Mouse (Mus musculus) embryo, embryonic 11.5 days (tissue): ENCODE data around the gene Pank3.

Source experiments
- DNase-seq: peaks from one replicate; pipeline ENCODE4 v3.0.0-alpha.2; 2012; ENCODE audit warnings: low read depth, low spot score

Gene Pank3

DNA sequence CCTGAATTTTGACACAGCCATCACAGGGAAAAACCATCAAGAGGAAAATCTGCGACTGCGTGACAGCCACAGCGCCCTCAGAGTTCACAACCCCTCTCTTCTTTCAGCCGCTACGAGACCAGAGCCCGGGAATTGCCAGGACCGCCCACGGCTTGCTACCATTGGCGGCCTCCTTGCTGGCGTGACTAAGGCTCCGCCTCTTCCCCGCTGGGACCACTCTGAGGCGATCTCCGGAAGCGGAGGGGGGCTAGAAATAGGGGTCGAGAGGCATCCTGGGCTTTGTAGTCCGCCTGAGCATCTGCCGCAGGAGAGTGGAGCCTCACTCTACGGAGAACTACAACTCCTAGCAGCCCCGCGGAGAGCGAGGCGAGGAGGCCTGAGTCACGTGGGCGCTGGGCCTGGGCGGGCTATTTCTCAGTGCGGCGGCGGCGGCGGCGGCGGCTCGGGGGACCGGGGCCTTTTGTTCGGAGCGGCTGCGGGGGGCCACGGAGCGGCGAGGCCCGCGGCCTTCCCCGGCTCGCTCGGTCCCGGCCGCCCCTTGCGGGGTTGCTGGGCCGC is at the start of gene Pank3:
TSS of gene Pank3 (plus strand) at position 297 of the 558 bp plus-strand sequence.
- peak; percentile 96 for DNase-seq

- DNase-seq, result no peak
Observed at GRCm38 (mm10) chr11:35723876-35724275, 45.4 kb upstream of the Pank3 start.

DNA sequence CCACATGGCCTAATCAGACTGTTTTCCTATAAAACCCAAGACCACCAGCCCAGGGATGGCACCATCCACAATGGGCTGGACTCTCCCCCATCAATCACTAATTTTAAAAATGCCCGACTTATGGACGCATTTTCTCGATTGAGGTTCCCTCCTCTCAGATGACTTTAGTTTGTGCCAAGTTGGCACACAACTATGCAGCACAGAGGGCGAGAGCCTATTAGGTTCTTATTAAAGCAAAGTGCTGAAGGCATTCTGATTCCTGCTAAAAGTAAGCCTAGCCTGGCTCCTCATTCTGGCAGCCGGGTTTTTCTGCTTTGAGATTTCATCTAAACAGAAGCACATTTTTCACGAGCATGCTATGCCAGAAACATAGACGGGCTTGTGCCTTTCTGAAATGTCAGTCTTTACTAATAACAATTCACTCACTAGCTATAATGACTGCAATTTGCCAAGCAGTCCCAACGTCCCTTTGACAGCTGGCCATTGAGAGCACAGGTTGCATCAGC is 42.9 kb upstream of the Pank3 start:
- no peak for DNase-seq

- DNase-seq, result no peak
Observed at GRCm38 (mm10) chr11:35728200-35728599, 41.1 kb upstream of the Pank3 start.

GRCm38 (mm10) chr11:35729186-35729585 is 40.1 kb upstream of the Pank3 start:
- peak; percentile 8 for DNase-seq

GRCm38 (mm10) chr11:35732366-35732765 is 36.9 kb upstream of the Pank3 start:
- no peak for DNase-seq

- DNase-seq, result no peak
Observed at GRCm38 (mm10) chr11:35736817-35737216, 32.5 kb upstream of the Pank3 start.

- DNase-seq, result no peak
Observed at GRCm38 (mm10) chr11:35737262-35737661, 32.0 kb upstream of the Pank3 start.

DNA sequence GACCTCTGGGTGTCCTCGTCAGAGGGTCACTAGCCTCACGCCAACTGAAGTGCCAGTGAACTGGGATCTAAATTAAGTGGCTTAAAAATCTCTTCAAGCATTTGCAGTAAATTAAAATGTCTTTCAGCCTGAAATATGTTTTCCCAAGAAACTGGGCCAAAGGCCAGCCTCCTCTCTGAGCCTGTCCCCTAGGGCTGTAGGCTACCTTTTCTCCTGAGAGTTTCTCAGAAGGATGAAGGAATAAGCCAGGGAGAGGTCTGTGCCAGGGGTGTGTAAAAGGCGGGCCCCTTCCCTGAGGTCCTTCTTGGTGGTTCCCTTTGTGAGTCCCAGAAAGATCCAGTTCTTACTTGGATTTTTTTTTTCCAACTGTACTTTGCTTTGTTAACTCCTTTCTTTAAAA is 31.2 kb upstream of the Pank3 start:
- DNase-seq, result no peak

DNA sequence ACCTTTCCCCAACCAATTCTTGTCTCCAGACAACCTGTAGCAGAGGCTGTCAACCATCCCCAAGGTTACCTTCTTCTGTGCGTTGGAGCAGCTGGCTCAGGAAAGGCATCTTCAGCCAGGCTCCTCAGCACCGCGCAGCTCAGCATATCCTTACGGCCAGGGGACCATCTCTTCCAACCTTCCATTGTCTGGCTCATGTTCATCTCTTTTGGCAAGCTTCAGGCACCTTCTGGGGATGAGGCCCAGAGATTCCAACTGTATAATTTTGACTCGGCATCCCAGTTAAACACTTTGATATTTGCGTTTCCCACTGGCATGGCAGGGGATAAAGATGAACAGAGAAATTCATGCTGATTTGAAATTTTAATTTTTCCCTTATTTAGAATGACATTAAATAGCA is 25.7 kb upstream of the Pank3 start:
- no peak for DNase-seq

- no peak for DNase-seq
Observed at GRCm38 (mm10) chr11:35744571-35744970, 24.7 kb upstream of the Pank3 start.

DNA sequence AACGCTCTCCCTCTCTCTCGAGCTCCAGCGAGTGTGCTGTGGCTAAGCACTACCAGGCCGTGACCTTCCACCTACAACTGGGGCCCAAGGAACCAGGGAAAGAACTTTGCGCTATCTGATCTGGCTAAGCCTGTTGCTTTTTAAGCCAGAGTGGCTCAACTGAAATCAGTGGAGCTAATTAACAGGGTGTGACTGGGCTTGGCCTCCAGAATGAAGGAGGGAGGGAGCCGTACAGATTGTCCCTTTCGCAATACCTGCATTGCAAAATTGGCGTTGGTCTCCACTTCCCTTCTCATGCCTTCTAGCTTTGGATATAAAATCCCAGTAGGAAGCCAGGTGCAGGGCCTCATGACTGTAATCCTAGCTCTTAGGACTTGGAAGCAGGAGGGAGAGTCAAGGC is 18.7 kb upstream of the Pank3 start:
- DNase-seq, result no peak

- no peak for DNase-seq
Observed at GRCm38 (mm10) chr11:35754906-35755418, 14.3 kb upstream of the Pank3 start.

DNA sequence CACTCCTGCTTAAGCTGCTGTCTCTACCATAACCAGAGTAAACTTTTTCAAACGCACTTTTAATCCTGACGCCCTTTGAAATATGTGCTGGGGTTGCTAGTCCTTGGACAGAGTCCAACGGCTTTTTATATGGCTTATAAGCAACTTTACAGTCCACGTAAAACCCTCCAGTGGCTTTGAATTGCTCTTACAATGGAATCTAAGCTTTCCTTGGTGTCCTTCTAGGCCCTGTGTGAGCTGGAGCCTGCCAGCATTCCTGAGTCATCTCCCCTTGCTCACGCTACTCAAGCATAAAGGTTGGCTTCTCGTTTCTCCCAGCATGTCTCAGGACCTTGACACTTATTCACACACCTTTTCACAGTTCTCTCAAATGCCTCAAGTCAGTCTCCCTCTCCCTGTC is 13.7 kb upstream of the Pank3 start:
- no peak for DNase-seq

DNA sequence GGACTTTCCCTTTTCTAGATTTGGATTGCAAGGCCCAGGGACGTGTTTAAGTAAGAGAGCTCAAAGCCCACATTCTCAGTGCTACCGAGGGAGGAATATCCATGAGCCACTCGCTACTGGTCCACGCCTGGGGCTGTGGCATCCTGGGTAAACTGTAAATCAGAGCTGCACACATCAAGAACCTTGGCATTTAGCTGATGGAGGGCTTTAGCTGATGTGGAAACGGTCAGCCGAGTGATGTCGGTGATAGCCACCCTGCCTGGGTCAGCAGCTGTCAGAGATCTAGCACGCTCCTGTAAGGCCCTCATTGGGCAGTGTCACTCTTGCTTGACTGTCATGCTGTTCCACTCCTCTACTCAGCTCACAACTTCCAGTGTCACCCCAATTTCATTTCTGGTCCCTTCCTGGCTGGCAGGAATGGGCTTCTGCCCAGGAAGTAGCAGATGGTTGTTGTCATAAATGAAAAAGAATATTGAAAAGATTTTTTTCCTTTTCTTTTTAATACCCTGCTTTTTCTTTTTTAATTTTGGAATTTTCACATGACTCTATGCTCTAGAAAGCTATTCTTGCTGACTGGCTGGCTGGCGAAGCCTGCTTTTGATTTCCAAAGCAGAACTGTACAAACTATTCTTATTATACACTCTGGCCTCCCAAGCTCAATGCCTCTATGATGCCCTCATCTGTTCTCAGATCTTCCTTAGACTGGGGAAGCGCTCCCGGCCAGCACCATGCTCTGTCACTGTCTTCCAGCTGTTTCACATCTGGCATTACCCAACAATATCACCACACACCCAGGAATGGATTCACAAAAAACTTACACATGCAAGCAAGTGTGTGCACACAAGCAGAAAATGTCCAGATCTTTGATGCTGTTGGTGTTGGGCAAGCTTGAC is 12.6 kb upstream of the Pank3 start:
- DNase-seq, result no peak

DNA sequence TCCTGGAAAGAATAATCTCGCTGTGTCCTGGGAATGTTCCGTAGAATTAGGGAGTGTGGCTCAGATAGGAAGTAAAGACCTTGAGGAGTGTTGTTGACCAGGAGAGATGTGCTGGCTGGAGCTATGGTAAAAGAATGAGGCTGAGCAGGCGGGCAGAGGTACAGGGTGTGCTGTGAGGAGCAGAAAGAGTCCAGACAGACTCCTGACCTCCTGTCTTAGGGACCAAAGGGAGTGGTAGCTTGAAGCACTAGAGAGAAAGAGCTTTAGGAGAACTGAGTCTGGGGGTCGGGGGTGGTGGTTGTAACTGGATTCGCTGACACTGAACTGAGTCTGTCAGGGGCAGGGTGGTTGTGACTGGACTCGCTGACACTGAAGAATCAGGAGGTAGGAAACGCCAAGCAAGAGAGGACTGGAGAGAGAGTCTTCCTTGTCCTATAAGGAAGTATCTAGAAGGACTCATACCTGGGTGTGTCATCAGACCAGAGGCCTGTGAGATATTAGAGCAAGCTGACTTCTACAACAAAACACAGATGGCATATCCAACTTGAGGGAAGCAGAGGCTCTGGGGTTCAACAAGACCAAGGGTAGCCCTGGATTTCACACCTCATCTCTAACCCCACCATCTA is 9.2 kb upstream of the Pank3 start:
- no peak for DNase-seq

DNA sequence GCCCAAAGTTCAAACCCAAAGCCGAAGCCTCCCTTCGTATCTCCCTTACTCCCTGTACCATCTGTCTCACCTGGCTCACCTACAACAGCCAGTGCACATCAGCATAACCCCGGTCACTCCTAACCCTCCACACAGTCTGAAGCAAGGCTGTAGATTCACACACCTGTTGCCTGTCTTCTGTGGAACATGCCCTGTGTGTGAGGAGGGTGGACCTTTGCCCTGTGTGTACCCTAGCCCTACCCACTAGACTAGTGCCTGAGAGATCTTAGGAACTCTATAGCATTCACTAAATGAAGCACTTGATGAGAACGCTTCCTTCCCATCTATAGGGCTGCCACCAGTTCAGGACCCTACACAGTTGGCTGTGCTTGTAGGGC is 8.7 kb upstream of the Pank3 start:
- DNase-seq, result no peak

GRCm38 (mm10) chr11:35766845-35767244 is 2.4 kb upstream of the Pank3 start:
- no peak for DNase-seq

DNA sequence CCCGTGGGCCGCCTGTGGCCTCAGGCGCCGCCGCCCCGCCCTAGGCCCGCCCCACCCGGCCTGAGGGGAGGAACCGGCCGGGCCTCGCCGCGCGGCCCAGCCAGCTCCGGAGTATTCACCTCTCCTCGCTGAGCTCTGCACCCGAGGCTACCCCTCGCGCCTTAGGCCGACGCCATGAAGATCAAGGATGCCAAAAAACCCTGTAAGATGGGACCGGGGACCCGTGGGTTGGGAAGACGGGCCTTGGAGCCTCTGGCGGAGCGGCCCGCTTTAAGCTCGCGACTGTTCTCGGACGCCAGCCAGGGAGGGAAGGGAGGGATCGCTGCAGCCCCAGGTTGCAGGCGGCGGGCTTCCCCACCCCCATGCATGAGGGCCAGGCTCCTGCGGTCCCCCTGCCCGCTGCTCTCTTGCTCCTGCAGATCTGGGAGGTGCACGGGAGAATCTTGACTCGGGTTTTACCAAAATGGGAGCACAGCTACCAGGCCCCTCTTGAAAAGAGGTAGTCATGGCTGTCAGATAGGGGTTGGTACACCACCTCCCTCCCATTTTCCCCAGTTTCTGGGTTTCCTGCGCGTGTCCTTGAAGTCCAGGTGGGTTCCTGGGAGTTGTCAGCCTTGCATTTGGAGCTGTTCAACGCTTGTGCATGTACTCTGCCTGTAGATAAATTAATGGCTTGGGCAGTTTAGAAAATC is 608 bp downstream of the Pank3 start:
- peak; percentile 51 for DNase-seq

- DNase-seq, result no peak
Observed at GRCm38 (mm10) chr11:35770741-35771504, 1.6 kb downstream of the Pank3 start.

GRCm38 (mm10) chr11:35775606-35776005 is 6.3 kb downstream of the Pank3 start:
- no peak for DNase-seq
